Mouse (Mus musculus) liver, postnatal 0 days (tissue): ENCODE results near the gene Fank1. TPM values are rescaled to one million over a fixed set of nuclear protein-coding genes. Genes with fewer than 3 reads are reported as not detected.

Source experiments
- ATAC-seq: fragments of 200-750 bp; cut with Nextera tagmentation; 2 replicates; pipeline ENCODE4 v1.8.0; 2017; ENCODE audit warnings: mild to moderate bottlenecking, moderate library complexity
- DNase-seq: peaks from one replicate; pipeline ENCODE4 v3.0.0-alpha.2; 2016
- H3K27ac ChIP-seq: fragments of 300-500 bp; sonication (generic); 2 replicates; pipeline ENCODE4 v1.5.1; 2014; ENCODE audit warnings: antibody characterized with exemption, moderate library complexity, mild to moderate bottlenecking, low read depth
- H3K27me3 ChIP-seq: fragments of 300-500 bp; sonication (generic); 2 replicates; pipeline ENCODE4 v1.6.1; 2014; ENCODE audit warnings: low read length, control low read depth, mixed read lengths; ENCODE audit not compliant: insufficient read depth
- H3K36me3 ChIP-seq: fragments of 300-500 bp; sonication (generic); replicated peaks from 2 replicates; pipeline ENCODE4 v1.6.1; 2014; ENCODE audit warnings: mild to moderate bottlenecking, control low read depth, low read length, moderate library complexity, mixed read lengths; ENCODE audit not compliant: insufficient read depth
- H3K4me1 ChIP-seq: fragments of 300-500 bp; sonication (generic); 2 replicates; pipeline ENCODE4 v1.6.1; 2014; ENCODE audit warnings: antibody characterized with exemption, mild to moderate bottlenecking, control low read depth; ENCODE audit not compliant: insufficient read depth
- H3K4me2 ChIP-seq: fragments of 300-500 bp; sonication (generic); 2 replicates; pipeline ENCODE4 v1.6.1; 2014; ENCODE audit warnings: low read depth, mild to moderate bottlenecking, low read length, moderate library complexity, mixed read lengths
- H3K4me3 ChIP-seq: fragments of 300-500 bp; sonication (generic); 2 replicates; pipeline ENCODE4 v1.5.1; 2014; ENCODE audit warnings: low read depth, low read length
- H3K9ac ChIP-seq: fragments of 300-500 bp; sonication (generic); replicated peaks from 2 replicates; pipeline ENCODE4 v1.6.1; 2014; ENCODE audit warnings: mild to moderate bottlenecking, moderate library complexity
- H3K9me3 ChIP-seq: fragments of 300-500 bp; sonication (generic); 2 replicates; pipeline ENCODE4 v1.6.1; 2016; ENCODE audit warnings: mild to moderate bottlenecking, control low read depth, low read length, mixed read lengths
- CTCF ChIP-seq: sonication (generic); IDR thresholded peaks from 2 replicates; pipeline ENCODE4 v1.5.1; 2016; ENCODE audit warnings: antibody characterized with exemption, low read depth
- EP300 ChIP-seq: IDR thresholded peaks from 2 replicates; pipeline ENCODE4 v1.6.1; 2016; ENCODE audit warnings: antibody characterized with exemption, low read depth, mild to moderate bottlenecking
- WGBS: fragments of 180-500 bp; shearing (Covaris S2); extraction: QIAGEN DNeasy Blood & Tissue Kit; methylation state at CpG from one replicate; pipeline ENCODE4 v1.1.7; 2014; ENCODE audit not compliant: insufficient replicate concordance; 5-methylcytosine and 5-hydroxymethylcytosine counted together
- polyA plus RNA-seq: library from polyadenylated mRNA; unstranded; fragments of >200 nt; fragmentation: Nextera tagmentation; extraction: Ambion mirVana; gene quantifications from 2 replicates; pipeline ENCODE4 v1.2.1, GENCODE M21; 2015

Gene Fank1
- polyA plus RNA-seq, 1 experiment from 2014 or later: not detected

- no peak for TF ChIP-seq EP300
- no peak for TF ChIP-seq CTCF
- Histone ChIP-seq H3K4me1 (no peaks in the 10 kb centered on the region), H3K9me3 (no peaks in the 10 kb centered on the region), H3K4me3 (no peak overlapping the region), H3K27me3 (no peaks in the 10 kb centered on the region), H3K27ac (no peak overlapping the region), H3K4me2 (no peak overlapping the region), H3K36me3 (no peaks in the 10 kb centered on the region), H3K9ac (no peak overlapping the region)
- 28% methylated on average over 7 of the region's 7 CpGs for whole genome bisulfite sequencing
- no peak for ATAC-seq
- no peak for DNase-seq
Measured at GRCm38 (mm10) chr7:133829579-133829978, 52.9 kb downstream of the Fank1 start.

GRCm38 (mm10) chr7:133839546-133839945 is 62.9 kb downstream of the Fank1 start:
- no peak overlapping the region for H3K4me2 ChIP-seq

DNA sequence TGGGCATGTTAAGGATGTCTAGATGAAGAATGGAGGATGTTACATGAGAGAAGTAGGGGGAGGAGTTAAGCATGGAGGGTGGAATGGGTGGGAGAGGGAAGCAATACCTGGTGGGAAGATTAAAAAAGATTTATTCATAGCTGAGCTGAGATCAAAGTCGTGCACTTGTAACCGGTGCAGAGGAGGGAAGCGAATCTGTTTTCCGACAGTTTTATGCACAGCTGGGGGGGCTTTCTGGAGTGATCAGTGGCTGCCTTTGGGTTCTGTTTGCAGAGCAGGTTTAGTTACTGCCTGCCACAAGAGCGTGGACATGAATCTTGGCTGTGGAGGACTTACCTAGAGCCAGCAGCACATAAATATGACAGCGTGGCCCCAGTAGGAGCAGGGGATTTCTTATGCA is 65.4 kb downstream of the Fank1 start:
- no peak for TF ChIP-seq CTCF
- TF ChIP-seq EP300: no peak
- Histone ChIP-seq H3K27ac (no peak overlapping the region), H3K4me1 (no peaks in the 10 kb centered on the region), H3K27me3 (no peaks in the 10 kb centered on the region), H3K4me3 (no peak overlapping the region), H3K9me3 (no peaks in the 10 kb centered on the region), H3K36me3 (no peaks in the 10 kb centered on the region), H3K4me2 (no peak overlapping the region), H3K9ac (no peak overlapping the region)
- no peak for DNase-seq
- no peak for ATAC-seq
- WGBS: 70% methylated on average over 6 of the region's 6 CpGs

More at GRCm38 (mm10) chr7:133839546-133839945, 62.9 kb downstream of the Fank1 start:
- no peak for DNase-seq
- H3K9ac ChIP-seq: no peak overlapping the region
- no peak for ATAC-seq
- no peaks in the 10 kb centered on the region for H3K4me1 ChIP-seq
- TF ChIP-seq CTCF: no peak; the same call in 1 of the 2 replicates
- no peak for TF ChIP-seq EP300
- no peak overlapping the region for H3K27ac ChIP-seq
- no peaks in the 10 kb centered on the region for H3K36me3 ChIP-seq
- H3K9me3 ChIP-seq: no peaks in the 10 kb centered on the region
- WGBS: 44% methylated on average over 4 of the region's 4 CpGs
- H3K4me3 ChIP-seq: no peak overlapping the region
- no peaks in the 10 kb centered on the region for H3K27me3 ChIP-seq

DNA sequence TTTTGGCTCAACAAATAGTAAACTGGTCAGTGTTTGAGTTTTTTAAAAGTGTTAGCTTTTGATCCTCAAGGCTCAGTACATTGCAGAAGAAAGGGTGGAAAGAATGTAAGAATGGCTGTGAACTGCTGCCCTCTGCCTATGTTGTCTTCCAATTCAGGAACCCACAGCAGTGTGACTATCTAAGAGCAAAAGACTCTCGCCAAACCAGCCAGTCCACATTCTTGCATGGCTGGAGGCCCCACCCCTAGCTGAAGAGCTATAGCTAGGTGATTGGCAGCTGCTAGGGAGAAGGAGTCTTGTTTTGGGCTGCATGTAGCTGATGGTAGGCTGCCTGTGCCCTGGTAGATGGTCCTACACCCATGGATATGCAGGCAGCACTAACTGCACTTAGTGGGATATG is 70.5 kb downstream of the Fank1 start:
- no peaks in the 10 kb centered on the region for H3K36me3 ChIP-seq
- no peak overlapping the region for H3K4me3 ChIP-seq
- ATAC-seq (no peak), DNase-seq (no peak)
- no peak for TF ChIP-seq CTCF
- TF ChIP-seq EP300: no peak
- H3K27ac ChIP-seq: no peak overlapping the region
- H3K27me3 ChIP-seq: no peaks in the 10 kb centered on the region
- H3K4me1 ChIP-seq: no peaks in the 10 kb centered on the region
- 36% methylated on average over 1 of the region's 1 CpGs for WGBS
- H3K9ac ChIP-seq: no peak overlapping the region
- H3K4me2 ChIP-seq: no peak overlapping the region
- H3K9me3 ChIP-seq: no peaks in the 10 kb centered on the region

DNA sequence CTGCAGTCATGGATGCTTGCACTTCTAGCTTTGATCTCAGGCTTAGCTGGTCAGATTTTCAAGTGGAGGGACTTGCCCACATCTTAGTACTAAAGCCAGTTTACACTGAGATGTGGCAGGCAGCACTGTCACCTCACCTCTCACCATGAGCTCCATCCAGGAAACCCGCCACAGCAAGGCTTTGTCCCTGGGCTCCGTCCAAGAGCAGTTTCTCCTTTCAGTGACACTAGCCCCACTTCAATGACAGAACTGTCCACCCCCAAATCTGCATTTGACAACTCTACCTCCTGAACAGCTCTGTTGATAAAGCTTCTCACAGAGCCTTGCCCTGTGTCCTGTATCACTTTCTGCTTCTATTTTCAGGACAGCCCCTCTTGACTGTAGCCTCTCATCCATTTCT is 71.5 kb downstream of the Fank1 start:
- ATAC-seq (no peak), DNase-seq (no peak)
- H3K36me3 ChIP-seq: no peaks in the 10 kb centered on the region
- WGBS: 64% methylated on average over 2 of the region's 2 CpGs
- H3K4me2 ChIP-seq: no peak overlapping the region
- H3K27ac ChIP-seq: no peak overlapping the region
- H3K9me3 ChIP-seq: no peaks in the 10 kb centered on the region
- no peaks in the 10 kb centered on the region for H3K4me1 ChIP-seq
- TF ChIP-seq EP300: no peak
- no peak for TF ChIP-seq CTCF
- no peak overlapping the region for H3K4me3 ChIP-seq
- H3K9ac ChIP-seq: no peak overlapping the region
- H3K27me3 ChIP-seq: no peaks in the 10 kb centered on the region

DNA sequence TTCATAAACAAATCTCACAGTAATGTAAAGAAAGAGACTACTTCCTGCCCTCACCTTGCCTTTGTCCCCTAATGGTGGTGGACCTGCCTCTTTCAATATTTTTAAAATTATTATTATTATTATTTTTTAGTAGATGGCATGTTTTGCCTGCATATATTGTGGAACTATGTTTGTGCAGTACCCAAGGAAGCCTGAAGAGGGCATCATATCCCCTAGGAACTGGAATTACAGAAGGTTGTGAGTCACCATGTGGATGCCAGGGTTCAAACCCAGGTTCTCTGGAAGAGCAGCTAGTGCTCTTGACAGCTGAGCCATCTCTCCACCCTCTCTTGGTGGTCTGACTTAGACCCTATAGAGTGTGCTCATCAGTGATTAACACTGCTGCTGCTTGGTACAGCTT is 74.1 kb downstream of the Fank1 start:
- H3K27me3 ChIP-seq: no peaks in the 10 kb centered on the region
- H3K9ac ChIP-seq: no peak overlapping the region
- ATAC-seq (no peak), DNase-seq (no peak)
- no peaks in the 10 kb centered on the region for H3K9me3 ChIP-seq
- H3K4me2 ChIP-seq: no peak overlapping the region
- no peak for TF ChIP-seq EP300
- peak; percentile 46 for TF ChIP-seq CTCF
- H3K27ac ChIP-seq: no peak overlapping the region
- H3K4me3 ChIP-seq: no peak overlapping the region
- no peaks in the 10 kb centered on the region for H3K36me3 ChIP-seq
- H3K4me1 ChIP-seq: no peaks in the 10 kb centered on the region

DNA sequence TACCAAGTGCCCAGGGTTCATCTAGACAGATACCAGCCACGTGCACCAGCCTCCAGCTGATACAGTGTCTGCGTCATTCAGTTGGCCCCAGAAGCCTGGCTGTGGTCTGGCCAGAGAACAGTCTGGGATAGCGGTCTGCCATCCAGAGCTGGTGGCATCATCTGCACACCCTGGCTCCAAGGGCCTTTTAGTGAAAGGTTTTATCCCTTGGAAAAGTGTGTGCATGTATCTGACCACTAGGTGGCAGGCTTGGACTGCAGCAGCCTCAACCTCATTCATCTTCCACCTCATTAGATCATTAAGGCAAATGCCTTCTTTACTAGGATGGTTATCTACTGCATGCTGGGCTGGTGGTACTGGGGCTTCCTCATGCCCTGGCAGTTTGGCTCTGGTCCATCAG is 79.6 kb downstream of the Fank1 start:
- no peaks in the 10 kb centered on the region for H3K4me1 ChIP-seq
- H3K9me3 ChIP-seq: no peaks in the 10 kb centered on the region
- H3K27me3 ChIP-seq: no peaks in the 10 kb centered on the region
- ATAC-seq: peak; percentile 35; the same call in 1 of the 2 replicates
- no peak for TF ChIP-seq EP300
- peak; percentile 97 for TF ChIP-seq CTCF
- no peak overlapping the region for H3K9ac ChIP-seq
- 16% methylated on average over 3 of the region's 3 CpGs for WGBS
- H3K4me2 ChIP-seq: no peak overlapping the region
- peak; percentile 64 for DNase-seq
- no peak overlapping the region for H3K4me3 ChIP-seq
- no peak overlapping the region for H3K27ac ChIP-seq
- no peaks in the 10 kb centered on the region for H3K36me3 ChIP-seq
